Mouse (Mus musculus): ENCODE results near the gene Fyttd1. TPM values are rescaled to one million over a fixed set of nuclear protein-coding genes. Genes with fewer than 3 reads are reported as not detected.

Gene Fyttd1
- polyA plus RNA-seq, 1 experiment from 2014 or later: 66.5 TPM

DNA sequence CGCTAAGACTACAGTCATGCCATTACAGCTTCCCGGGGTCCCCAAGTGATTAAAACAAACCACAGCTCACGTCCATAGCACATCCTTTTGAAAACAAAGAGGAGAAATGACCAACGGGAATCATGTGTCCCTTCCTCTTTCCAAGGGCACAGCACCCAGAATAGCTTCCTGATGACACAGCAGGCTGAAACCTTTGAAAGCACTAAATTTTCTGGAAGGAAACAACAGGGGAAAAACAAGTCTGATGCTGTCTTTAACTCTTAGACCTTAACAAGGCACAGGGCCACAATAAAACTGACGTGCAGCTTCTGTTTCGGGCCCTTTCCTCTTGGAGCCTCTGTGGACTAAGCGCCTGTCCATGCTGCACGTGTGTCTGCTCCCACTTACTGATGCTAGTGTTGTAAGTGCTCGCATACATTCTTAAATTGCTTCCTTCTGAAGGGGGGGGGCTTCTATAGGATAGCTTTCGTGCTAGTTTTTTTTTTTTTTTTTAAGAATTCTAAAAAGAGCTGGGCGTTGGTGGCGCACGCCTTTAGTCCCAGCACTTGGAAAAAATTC, 23.7 kb upstream of the Fyttd1 start:
- Histone ChIP-seq H3K4me2 (replicated peaks; ENCODE audit: low read depth) (no peak overlapping the region), H3K36me3 (ENCODE audit: control insufficient read depth, insufficient read depth, low read length) (peaks cover 2% of the 10 kb centered on the region; the same call in 1 of the 2 replicates), H3K9me3 (ENCODE audit: control insufficient read depth, low read length) (no peaks in the 10 kb centered on the region), H3K4me1 (replicated peaks; ENCODE audit: control insufficient read depth, insufficient read depth) (no peaks in the 10 kb centered on the region; the same call in 1 of the 2 replicates), H3K27me3 (ENCODE audit: control insufficient read depth, insufficient read depth, low read length) (no peaks in the 10 kb centered on the region), H3K4me3 (ENCODE audit: low read depth, low read length) (no peak overlapping the region), H3K27ac (replicated peaks) (no peak overlapping the region), H3K9ac (ENCODE audit: low read length) (no peak overlapping the region)
- ATAC-seq (ENCODE audit: low FRiP score, low TSS enrichment) (no peak), DNase-seq (ENCODE audit: low spot score) (no peak)
- no peak for TF ChIP-seq CTCF (IDR thresholded peaks at IDR 0.05; ENCODE audit: low read depth)
- TF ChIP-seq EP300 (optimal IDR thresholded peaks at IDR 0.05): no peak
- 79% methylated on average over 13 of the region's 13 CpGs for WGBS

DNA sequence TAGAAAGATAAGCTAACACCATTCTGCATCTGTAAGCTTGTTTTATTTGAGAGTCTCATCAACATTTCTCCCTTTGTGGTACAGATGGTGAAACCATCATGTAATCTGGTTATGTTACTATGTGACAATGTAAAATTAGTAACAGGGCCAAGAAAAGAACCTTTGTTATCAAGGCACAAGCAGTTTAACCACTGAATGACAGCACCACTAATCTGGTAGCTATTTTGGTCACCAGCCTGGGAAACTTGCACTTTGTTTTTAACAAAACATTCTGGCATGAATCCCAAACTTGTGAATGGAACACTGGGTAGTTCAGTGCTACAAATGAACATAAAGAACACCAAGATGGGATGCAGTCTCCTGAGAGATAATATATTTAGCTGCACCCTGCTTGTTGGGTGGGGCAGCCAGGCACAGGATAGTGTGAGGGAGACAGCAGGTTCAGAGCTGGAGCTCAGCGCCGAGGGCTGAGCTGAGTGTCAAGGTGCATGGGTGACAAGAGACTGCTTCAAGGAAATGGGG, 23.2 kb upstream of the Fyttd1 start:
- Histone ChIP-seq H3K4me1 (replicated peaks; ENCODE audit: control insufficient read depth, insufficient read depth) (no peaks in the 10 kb centered on the region; the same call in 1 of the 2 replicates), H3K27me3 (ENCODE audit: control insufficient read depth, insufficient read depth, low read length) (no peaks in the 10 kb centered on the region), H3K4me2 (replicated peaks; ENCODE audit: low read depth) (no peak overlapping the region), H3K9me3 (ENCODE audit: control insufficient read depth, low read length) (no peaks in the 10 kb centered on the region), H3K9ac (ENCODE audit: low read length) (no peak overlapping the region), H3K36me3 (ENCODE audit: control insufficient read depth, insufficient read depth, low read length) (peaks cover 2% of the 10 kb centered on the region; the same call in 1 of the 2 replicates), H3K27ac (replicated peaks) (peak overlapping the region; percentile 58; the same call in 1 of the 2 replicates), H3K4me3 (ENCODE audit: low read depth, low read length) (no peak overlapping the region)
- DNase-seq (ENCODE audit: low spot score) (no peak), ATAC-seq (ENCODE audit: low FRiP score, low TSS enrichment) (no peak)
- WGBS: 60% methylated on average over 2 of the region's 2 CpGs
- no peak for TF ChIP-seq CTCF (IDR thresholded peaks at IDR 0.05; ENCODE audit: low read depth)
- no peak for TF ChIP-seq EP300 (optimal IDR thresholded peaks at IDR 0.05)

DNA sequence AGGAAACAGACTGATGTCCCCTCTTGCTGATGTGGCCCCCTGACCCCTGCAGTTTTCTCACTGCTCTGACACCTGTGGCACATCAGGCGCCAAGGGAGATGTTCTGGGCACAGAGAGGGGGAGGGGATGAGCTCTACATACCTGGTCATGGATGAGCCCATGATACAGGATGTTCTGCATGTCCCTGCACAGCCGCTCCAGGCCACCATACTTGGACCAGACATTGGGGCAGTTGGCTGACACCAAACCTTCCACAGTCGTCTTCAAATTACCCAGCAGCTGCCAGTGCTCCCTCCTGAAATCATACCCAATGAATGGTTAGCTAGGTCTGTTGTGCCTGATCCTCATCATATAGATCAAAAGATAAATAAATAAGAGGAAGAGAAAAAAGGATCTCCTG, 20.5 kb upstream of the Fyttd1 start:
- 91% methylated on average over 3 of the region's 3 CpGs for WGBS
- TF ChIP-seq EP300 (optimal IDR thresholded peaks at IDR 0.05) (no peak), CTCF (IDR thresholded peaks at IDR 0.05; ENCODE audit: low read depth) (no peak)
- Histone ChIP-seq H3K4me3 (ENCODE audit: low read depth, low read length) (no peak overlapping the region), H3K9me3 (ENCODE audit: control insufficient read depth, low read length) (no peaks in the 10 kb centered on the region), H3K4me1 (replicated peaks; ENCODE audit: control insufficient read depth, insufficient read depth) (no peaks in the 10 kb centered on the region; the same call in 1 of the 2 replicates), H3K9ac (ENCODE audit: low read length) (no peak overlapping the region), H3K27me3 (ENCODE audit: control insufficient read depth, insufficient read depth, low read length) (no peaks in the 10 kb centered on the region), H3K4me2 (replicated peaks; ENCODE audit: low read depth) (no peak overlapping the region), H3K27ac (replicated peaks) (no peak overlapping the region), H3K36me3 (ENCODE audit: control insufficient read depth, insufficient read depth, low read length) (0 out of 2 replicates have a peak, but pooled peaks cover 2% of the 10 kb centered on the region)
- ATAC-seq (ENCODE audit: low FRiP score, low TSS enrichment) (no peak), DNase-seq (ENCODE audit: low spot score) (no peak)

DNA sequence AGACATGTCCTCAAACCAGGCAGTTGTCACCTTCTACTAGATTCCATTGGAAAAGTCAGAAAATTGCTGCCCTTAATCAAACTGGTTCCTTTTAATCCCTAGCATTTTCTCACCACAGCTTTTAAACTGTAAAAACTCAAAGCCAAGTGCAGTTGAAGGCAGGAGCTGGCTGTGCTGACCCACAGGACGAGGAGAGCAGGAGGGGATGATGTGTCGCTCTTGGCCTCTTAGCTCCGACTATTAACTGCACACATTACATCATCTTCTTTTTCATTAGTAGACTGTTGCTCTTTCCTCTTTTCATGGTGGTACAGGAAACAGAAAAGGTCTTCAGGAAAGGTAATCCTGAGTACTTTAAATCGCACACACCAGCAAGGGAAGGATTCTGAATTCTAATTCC, 18.9 kb upstream of the Fyttd1 start:
- Histone ChIP-seq H3K9me3 (ENCODE audit: control insufficient read depth, low read length) (no peaks in the 10 kb centered on the region), H3K36me3 (ENCODE audit: control insufficient read depth, insufficient read depth, low read length) (0 out of 2 replicates have a peak, but pooled peaks cover 2% of the 10 kb centered on the region), H3K27ac (replicated peaks) (peak overlapping the region; percentile 78), H3K4me3 (ENCODE audit: low read depth, low read length) (no peak overlapping the region), H3K9ac (ENCODE audit: low read length) (no peak overlapping the region), H3K4me1 (replicated peaks; ENCODE audit: control insufficient read depth, insufficient read depth) (no peaks in the 10 kb centered on the region; the same call in 1 of the 2 replicates), H3K4me2 (replicated peaks; ENCODE audit: low read depth) (no peak overlapping the region), H3K27me3 (ENCODE audit: control insufficient read depth, insufficient read depth, low read length) (no peaks in the 10 kb centered on the region)
- DNase-seq (ENCODE audit: low spot score): no peak
- 44% methylated on average over 4 of the region's 4 CpGs for WGBS
- ATAC-seq (ENCODE audit: low FRiP score, low TSS enrichment): no peak
- TF ChIP-seq EP300 (optimal IDR thresholded peaks at IDR 0.05) (no peak), CTCF (IDR thresholded peaks at IDR 0.05; ENCODE audit: low read depth) (no peak)

DNA sequence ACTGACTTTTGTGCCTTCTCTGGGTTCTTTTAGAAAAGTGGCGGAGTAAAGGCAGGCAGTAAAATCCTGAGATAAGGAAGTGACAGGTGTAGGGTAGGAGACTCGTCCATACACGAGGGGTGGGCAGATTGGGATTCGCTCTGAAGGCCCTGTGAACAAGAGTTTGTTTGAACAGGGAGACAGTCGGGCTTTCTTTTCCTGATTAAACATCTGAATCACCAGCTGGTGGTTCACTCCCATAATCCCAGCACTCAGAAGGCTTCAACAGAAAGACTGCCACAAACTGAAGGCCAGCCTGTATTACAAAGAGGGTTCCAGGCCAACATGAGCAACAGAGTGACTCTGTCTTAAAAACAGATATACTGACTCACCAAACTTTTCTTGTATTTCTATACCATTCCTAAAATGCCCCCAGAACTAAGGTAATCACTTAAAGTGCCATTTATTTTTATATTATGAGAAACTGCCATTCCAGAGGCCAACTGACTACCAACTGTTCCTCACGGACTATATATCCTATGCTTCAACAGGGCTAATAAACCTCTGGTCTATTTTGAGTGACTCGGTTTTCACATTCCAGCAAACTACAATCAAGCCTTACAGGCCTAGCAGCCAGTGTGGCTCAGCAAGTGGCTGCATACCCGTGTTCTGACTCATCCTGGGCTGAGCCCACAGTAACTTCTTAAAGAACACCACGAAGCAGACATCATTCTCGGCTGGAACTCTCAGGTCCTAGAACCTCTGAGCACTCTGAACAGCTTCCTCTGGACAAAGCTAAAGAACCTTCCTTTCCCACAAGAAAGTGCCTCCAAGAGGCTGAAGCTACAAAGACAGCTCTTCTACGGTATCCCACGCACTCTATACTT, 18.3 kb upstream of the Fyttd1 start:
- H3K9ac ChIP-seq (ENCODE audit: low read length): no peak overlapping the region

More for the DNA sequence above, 18.3 kb upstream of the Fyttd1 start:
- H3K4me1 ChIP-seq (replicated peaks; ENCODE audit: control insufficient read depth, insufficient read depth): no peaks in the 10 kb centered on the region; the same call in 1 of the 2 replicates
- H3K36me3 ChIP-seq (ENCODE audit: control insufficient read depth, insufficient read depth, low read length): 0 out of 2 replicates have a peak, but pooled peaks cover 2% of the 10 kb centered on the region
- TF ChIP-seq CTCF (IDR thresholded peaks at IDR 0.05; ENCODE audit: low read depth) (no peak), EP300 (optimal IDR thresholded peaks at IDR 0.05) (peak; percentile 57)
- H3K4me3 ChIP-seq (ENCODE audit: low read depth, low read length): no peak overlapping the region
- 34% methylated on average over 12 of the region's 12 CpGs for WGBS
- no peaks in the 10 kb centered on the region for H3K9me3 ChIP-seq (ENCODE audit: control insufficient read depth, low read length)
- peak; percentile 92 for ATAC-seq (ENCODE audit: low FRiP score, low TSS enrichment)
- peak overlapping the region; percentile 78 for H3K27ac ChIP-seq (replicated peaks)
- DNase-seq (ENCODE audit: low spot score): peak; percentile 48
- H3K27me3 ChIP-seq (ENCODE audit: control insufficient read depth, insufficient read depth, low read length): no peaks in the 10 kb centered on the region
- H3K4me2 ChIP-seq (replicated peaks; ENCODE audit: low read depth): no peak overlapping the region

All from stomach, postnatal 0 days (tissue).